Mouse (Mus musculus): ENCODE data around the gene Grik3. TPM values are rescaled to one million over a fixed set of nuclear protein-coding genes. Genes with fewer than 3 reads are reported as not detected.

Grik3 gene
- total RNA-seq, 2 experiments from 2014 or later, result 0.05 to 0.25 TPM

DNA sequence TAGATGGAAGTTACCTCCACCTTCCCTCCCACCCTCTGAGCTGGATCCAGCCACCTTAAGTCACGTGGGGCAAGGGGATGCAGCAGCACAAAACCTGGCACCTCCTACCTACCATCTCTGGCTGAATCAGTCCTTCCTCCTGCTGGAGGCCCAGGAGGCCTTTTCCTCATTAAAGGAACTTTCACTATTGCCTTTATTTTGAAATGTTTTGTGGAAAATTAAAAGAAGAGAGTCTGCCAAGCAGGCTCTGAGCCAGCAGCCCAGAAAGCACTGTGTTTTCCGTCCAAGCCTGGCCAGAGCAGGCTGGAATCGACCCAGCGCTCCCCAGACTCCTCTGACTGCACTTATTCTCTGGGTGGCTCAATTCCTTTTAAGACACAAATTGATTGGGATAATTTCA, 139.0 kb downstream of the Grik3 start:
- intact Hi-C loops (cut with DNase I), result no loop called here
- DNase-seq, result peak; percentile 66 to 76

DNA sequence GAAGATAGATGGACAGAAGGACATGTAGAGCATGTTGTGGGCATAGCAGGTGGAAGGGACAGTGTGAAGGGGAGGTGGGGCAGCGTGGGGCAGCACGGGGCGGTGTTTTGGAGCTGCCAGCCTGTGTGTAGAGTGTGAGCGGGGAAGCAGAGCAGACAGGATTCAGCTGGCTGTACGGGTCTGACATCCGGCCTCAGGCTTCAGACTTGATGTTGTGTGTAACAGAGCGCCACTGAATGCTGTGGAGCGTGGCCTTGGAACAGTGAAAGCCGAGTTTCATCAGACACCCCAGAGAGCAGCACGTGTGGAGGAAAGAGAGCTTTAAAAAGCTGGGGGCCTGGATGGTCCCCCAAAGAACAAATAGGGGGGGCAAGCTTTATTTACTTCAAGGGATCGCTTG, 144.5 kb downstream of the Grik3 start:
- intact Hi-C loops (cut with DNase I), result no loop called here

DNA sequence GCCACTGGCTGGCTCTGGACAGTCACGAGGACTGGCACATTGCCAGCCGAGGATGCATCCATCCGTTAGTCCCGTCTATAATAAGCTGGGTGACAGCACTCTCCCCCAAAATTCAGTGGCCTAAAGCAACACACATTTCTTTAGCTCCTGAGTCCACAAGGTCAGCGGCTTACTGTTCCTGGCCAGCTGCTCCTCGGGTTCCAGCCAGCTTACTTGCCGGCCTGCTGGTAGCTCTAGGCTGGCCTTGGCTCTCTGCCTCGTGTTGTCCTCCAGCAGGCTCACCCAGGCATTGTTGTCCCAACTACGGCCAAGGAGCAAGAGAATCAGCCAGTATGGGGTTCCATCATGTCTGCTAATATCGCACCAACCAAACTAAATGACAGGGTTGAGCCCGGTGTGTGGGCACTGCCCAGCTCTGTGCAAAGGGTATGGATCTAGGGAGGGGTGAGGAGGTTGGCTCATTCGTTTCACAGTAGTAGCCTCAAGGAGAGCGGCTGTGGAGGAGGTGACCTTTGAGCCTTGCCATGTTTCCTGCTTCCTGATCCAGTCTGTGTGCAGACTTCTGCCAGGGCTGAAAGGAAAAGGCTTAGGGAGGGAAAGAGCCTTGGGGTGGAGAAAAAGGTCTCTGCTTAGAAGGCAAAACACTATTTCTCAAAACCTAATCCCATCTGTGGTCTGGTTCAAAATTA, 146.3 kb downstream of the Grik3 start:
- intact Hi-C loops (cut with DNase I), result no loop called here
- peak; percentile 52 to 56 for DNase-seq

More for the DNA sequence above, 144.5 kb downstream of the Grik3 start:
- no peak for DNase-seq

DNA sequence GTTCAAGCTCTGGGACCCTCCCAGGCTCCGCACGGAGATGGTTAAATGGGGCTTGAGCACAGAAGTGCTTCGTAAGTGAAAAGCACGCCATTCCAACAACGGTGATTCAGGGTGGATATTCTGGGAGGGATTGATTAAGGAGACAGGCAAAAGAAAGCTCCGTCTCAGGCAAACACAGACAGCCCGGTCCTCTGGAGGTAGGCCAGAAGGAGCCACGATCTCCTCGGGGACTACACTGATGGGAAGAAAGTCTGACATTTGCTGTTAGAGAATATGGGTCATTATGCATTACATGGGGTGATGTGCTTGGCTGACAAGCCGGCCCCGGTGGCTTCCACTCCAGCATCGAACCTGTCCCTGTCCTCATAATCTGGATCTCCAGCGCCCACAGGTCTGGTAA, 146.9 kb downstream of the Grik3 start:
- no peak for DNase-seq
- intact Hi-C loops (cut with DNase I), result no loop called here

GRCm38 (mm10) chr4:125640520-125640919, 150.0 kb downstream of the Grik3 start:
- no peak for DNase-seq
- intact Hi-C loops (cut with DNase I), result no loop called here

GRCm38 (mm10) chr4:125640921-125641663, 150.6 kb downstream of the Grik3 start:
- intact Hi-C loops (cut with DNase I), result no loop called here
- peak in 1 of 2 experiments; percentile 6 for DNase-seq

DNA sequence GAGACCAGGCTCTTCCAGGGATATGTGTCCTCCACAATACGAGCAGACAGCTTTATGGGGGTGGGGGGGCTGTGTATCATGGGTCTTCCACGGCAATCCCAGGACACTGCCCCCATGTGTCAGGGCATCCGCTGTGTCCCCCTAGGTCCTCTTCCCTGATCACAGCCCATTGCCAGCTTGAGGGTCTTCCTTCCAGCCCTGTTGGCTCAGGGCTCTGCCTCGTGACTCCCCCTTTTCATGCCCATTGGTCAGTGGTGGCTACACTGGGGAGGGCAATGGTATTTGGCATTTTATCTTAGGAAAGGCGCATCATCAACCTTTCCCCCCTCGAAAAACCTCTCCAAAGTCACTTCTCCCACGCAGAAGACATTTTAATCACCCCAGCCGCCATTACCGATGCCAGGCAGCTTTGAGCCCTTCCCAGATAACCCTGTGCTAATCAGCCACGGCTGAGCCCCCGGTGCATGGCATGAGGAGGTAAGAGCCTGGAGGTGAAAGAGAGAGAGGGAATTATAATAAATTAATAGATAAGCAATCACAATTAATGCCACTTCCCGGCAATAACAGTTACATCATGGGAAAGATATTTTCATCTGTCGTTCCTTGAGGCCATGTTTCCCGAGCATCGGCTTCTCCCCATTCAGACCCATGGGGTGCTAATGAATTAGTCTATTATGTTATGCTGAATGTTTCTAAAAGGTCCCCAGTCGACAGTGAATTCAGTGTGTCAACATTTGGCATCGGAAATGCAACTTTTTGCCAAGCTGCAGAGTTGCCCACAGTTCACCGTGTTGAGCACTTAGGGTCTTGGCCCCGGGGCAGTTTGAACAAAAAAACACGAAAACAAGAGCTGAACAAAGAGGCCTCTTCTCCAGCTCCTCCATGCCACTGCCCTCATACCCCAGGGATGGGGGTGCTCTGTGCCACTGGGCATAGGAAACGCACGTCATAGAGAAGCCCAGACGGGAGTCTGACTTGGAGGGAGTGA, 154.4 kb downstream of the Grik3 start:
- DNase-seq, result no peak

DNA sequence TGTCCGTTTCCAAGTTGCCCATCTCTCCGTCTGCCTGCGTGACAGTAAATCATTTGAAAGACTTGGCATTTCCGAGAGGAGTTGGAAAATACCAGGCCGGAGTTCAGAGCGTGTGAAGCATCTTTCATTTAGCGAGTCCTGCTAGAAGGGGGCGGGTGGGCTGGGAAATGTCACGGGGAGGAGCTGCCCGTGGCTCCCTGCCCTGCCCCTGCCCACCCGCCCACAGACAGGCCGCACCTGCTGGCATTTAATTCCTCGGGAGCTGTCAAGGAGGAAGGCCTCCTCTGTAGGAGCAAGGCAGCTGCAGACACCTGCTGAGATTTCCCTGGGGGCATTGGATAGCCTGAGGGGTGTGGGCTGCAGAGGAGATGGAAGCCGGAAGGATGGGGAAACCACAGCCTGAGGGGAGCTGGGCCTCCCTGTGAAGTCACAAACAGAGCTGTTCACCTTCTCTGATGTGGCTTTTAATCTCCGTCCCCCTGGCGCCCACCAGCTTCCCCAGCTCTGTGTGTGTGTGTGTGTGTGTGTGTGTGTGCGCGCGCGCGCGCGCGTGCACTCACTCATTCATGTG, 161.3 kb downstream of the Grik3 start:
- DNase-seq, result no peak
- intact Hi-C loops (cut with DNase I), result no loop called here

More for the DNA sequence above, 154.4 kb downstream of the Grik3 start:
- intact Hi-C loops (cut with DNase I), result no loop called here

DNA sequence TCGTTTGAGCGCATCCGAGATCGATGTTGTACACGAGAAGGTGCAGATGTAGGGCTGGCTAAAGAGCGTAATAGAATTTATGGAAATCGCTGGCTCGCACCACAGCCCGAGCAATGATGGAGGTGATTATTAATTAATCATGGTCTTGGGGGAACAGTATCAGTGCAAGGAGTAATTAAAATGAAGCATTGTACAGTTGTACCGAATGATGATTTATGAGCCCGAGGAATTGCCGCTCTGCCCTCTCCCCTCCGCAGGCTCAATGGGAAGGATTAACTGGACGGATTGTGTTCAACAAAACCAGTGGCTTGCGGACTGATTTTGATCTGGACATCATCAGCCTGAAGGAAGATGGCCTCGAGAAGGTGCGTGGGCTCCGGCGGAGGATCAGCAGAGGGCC, 165.5 kb downstream of the Grik3 start:
- intact Hi-C loops (cut with DNase I), result no loop called here
- DNase-seq, result no peak

- intact Hi-C loops (cut with DNase I), result no loop called here
Measured at GRCm38 (mm10) chr4:125658376-125658775, 167.9 kb downstream of the Grik3 start.

DNA sequence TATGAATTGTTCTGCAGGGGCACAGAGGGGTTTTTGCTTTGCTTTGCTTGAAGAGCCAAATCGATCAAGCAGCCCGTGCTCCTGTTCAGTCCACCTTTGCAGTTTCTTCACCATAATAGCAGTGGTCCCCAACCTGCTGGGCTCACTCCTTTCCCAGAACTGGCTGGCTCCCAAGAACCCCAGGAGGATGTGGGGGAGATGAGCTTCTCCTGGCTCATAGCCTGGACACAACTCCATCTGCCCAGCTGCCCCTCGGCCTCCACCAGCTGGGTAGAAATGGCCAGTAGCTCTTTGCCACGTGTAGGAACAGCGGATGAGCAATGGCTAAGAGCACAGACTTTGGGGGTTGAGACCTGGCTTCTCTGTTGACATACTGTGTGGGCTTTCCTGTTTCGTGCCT, 171.5 kb downstream of the Grik3 start:
- DNase-seq, result no peak
- intact Hi-C loops (cut with DNase I), result no loop called here

More at GRCm38 (mm10) chr4:125658376-125658775, 167.9 kb downstream of the Grik3 start:
- no peak for DNase-seq

- intact Hi-C loops (cut with DNase I), result no loop called here
Measured at GRCm38 (mm10) chr4:125663262-125663661, 172.8 kb downstream of the Grik3 start.

DNA sequence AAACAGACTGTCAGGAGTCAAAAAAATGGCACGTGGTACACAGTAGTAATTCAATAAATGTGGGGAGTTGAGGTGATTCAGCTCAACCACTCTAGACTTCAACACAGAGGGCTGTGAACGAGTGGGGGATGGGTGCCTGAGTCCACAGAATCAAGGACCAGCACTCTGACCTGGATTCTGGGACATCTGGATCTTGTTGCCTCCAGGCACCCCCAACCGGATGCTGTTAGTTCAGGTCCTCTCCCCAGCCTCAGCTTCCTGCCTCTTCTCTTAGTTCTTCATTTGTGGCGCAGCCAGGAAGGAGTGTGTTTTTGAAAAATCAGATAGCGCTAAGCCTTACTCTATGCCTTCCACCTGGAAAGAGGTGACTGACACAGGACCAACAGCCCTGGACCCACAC, 175.5 kb downstream of the Grik3 start:
- intact Hi-C loops (cut with DNase I), result no loop called here
- DNase-seq, result no peak

More at GRCm38 (mm10) chr4:125663262-125663661, 172.8 kb downstream of the Grik3 start:
- no peak for DNase-seq

- intact Hi-C loops (cut with DNase I), result no loop called here
- DNase-seq, result no peak
Measured at GRCm38 (mm10) chr4:125682007-125682406, 191.5 kb downstream of the Grik3 start.

DNA sequence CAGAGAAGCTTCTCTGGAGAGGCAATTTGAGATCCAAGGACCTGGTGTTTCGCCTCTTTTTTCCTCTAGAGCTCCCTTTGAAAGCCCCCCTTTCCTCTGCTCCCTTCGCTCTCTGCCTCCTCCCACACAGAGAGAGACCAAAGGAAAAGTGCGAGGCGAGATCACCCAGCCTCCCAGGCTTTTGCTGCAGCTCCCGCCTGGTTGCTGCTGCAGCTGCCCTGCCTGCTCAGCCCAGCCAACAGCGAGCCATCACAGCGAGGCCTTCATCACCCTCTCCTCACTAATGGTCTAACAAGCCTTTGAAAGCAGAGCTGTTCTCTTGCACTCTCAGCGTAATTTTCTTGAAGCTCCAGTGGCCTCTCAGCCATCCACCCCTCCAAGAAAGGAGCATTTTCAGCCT, 196.6 kb downstream of the Grik3 start:
- DNase-seq, result no peak
- intact Hi-C loops (cut with DNase I), result no loop called here

GRCm38 (mm10) chr4:125695431-125695830, 204.9 kb downstream of the Grik3 start:
- DNase-seq, result no peak
- intact Hi-C loops (cut with DNase I), result no loop called here

DNA sequence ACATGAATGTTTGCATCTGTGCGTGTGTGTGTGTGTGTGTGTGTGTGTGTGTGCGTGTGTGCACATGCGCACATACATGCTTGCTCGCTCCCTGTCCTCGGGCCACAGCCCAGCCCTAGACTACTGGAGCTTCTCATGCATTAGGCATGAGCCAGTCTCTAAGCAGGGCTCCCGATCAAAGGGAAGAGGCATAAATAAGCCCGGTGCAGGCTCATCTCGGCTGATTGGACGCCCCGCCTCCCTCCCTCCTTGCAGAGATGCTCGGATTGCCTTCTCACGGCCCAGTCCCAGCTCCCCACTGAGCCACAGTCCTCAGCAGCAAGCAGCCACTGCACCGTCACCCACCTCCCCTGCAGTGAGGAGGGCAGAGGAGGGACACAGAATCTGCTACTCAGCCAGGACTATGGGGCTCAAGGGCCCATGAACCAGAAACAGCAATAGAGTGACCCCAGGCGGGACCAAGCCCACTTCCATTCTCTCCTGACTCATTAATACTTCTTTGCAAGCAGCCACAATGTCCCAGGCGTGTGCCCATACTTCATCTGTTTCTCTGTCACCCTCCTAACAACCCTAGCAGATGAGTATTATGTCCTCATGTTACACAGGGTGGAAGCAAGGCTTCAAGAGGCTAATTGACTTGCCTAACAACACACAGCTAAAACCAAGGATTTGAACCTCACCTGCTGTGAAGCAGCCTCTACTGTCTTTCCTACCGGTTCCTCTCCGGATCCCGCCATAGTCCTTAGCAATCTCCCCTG, 205.9 kb downstream of the Grik3 start:
- intact Hi-C loops (cut with DNase I), result no loop called here
- no peak for DNase-seq

DNA sequence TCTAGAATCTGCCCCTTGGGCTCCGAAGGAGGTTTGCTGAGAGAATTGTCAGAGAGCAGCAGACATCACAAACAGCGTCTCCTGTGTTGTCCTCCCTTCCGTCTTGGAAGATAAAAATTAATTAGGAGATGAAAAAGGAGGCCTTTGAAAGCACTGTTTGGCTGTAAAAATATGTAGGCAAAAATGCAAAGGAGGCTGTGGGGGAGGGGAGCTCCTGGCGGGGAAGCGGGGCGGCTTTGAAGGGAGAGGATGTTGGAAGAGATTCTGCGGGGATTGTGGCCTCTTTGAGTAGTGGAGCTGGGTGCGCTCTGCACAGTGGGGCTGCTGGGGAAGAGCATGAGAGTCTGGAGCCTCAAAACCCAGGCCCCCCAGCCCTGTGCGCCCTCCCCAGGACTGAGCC, 207.1 kb downstream of the Grik3 start:
- intact Hi-C loops (cut with DNase I), result no loop called here
- DNase-seq, result no peak

DNA sequence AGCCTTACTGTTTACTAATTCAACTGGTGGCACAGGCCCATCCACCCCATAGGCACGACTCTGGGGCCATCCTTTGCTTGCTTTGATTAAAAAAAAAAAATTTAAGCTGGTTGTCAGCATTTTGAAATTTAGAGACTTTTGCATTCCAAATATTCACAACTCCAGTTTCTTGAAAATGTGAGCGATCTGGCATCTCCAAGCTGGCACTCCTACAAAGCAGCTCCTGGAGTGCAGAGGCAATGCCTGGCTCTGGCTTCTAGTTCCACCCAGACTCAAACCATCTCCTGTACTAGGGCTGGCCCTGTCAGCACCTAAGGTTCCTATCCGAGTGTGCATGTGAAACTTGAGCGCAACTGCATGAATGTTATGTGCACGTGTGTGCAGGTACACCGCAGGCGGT, 208.6 kb downstream of the Grik3 start:
- intact Hi-C loops (cut with DNase I), result no loop called here

GRCm38 (mm10) chr4:125700331-125700730, 209.8 kb downstream of the Grik3 start:
- intact Hi-C loops (cut with DNase I), result loop anchor here (5.0 kb wide), 2 partner anchors 68 to 208 kb away; partner anchors contain the start of gene Grik3

More for the DNA sequence above, 208.6 kb downstream of the Grik3 start:
- DNase-seq, result no peak

More at GRCm38 (mm10) chr4:125700331-125700730, 209.8 kb downstream of the Grik3 start:
- no peak for DNase-seq
